Mouse (Mus musculus) liver, embryonic 14.5 days (tissue): ENCODE measurements around the gene E330009J07Rik.

ENCODE experiments used
- CTCF ChIP-seq: IDR thresholded peaks from 2 replicates; pipeline ENCODE4 v1.5.1; 2016; ENCODE audit warnings: antibody characterized with exemption, low read depth, control low read depth
- EP300 ChIP-seq: IDR thresholded peaks from 2 replicates; pipeline ENCODE4 v1.6.1; 2016; ENCODE audit warnings: antibody characterized with exemption, low read depth

- TF ChIP-seq CTCF (no peak), EP300 (no peak)
These were observed 20.1 kb downstream of the E330009J07Rik start for GRCm38 (mm10) chr6:40415799-40416198.
